Mouse (Mus musculus) forebrain, embryonic 13.5 days (tissue): ENCODE results near the gene Pitx3. TPM values are rescaled to one million over a fixed set of nuclear protein-coding genes. Genes with fewer than 3 reads are reported as not detected.
A peak's percentile ranks its signal among the peaks of the same experiment; 100 is the strongest.

ENCODE experiments used
- ATAC-seq: fragments of 200-750 bp; cut with Nextera tagmentation; 2 replicates; pipeline ENCODE4 v1.8.0; 2017
- H3K27ac ChIP-seq: fragments of 300-500 bp; sonication (generic); 2 replicates; pipeline ENCODE4 v1.5.1; 2015; ENCODE audit warnings: inconsistent platforms, mild to moderate bottlenecking, moderate library complexity
- H3K27me3 ChIP-seq: fragments of 300-500 bp; sonication (generic); 2 replicates; pipeline ENCODE4 v1.6.1; 2015; ENCODE audit warnings: mild to moderate bottlenecking, inconsistent platforms
- H3K36me3 ChIP-seq: fragments of 300-500 bp; sonication (generic); 2 replicates; pipeline ENCODE4 v1.6.1; 2015; ENCODE audit warnings: mild to moderate bottlenecking, inconsistent platforms; ENCODE audit not compliant: poor library complexity, severe bottlenecking
- H3K4me1 ChIP-seq: fragments of 300-500 bp; sonication (generic); 2 replicates; pipeline ENCODE4 v1.6.1; 2015; ENCODE audit warnings: inconsistent platforms
- H3K4me2 ChIP-seq: fragments of 300-500 bp; sonication (generic); 2 replicates; pipeline ENCODE4 v1.6.1; 2015; ENCODE audit warnings: inconsistent platforms, mild to moderate bottlenecking, moderate library complexity
- H3K4me3 ChIP-seq: fragments of 300-500 bp; sonication (generic); 2 replicates; pipeline ENCODE4 v1.5.1; 2015; ENCODE audit warnings: mild to moderate bottlenecking, inconsistent platforms
- H3K9ac ChIP-seq: fragments of 300-500 bp; sonication (generic); 2 replicates; pipeline ENCODE4 v1.6.1; 2015; ENCODE audit warnings: mild to moderate bottlenecking, inconsistent platforms
- H3K9me3 ChIP-seq: fragments of 300-500 bp; sonication (generic); replicated peaks from 2 replicates; pipeline ENCODE4 v1.6.1; 2016; ENCODE audit warnings: inconsistent platforms
- WGBS: fragments of 180-500 bp; shearing (Covaris S2); methylation state at CpG from one replicate; pipeline ENCODE4 v1.1.7; 2015; 5-methylcytosine and 5-hydroxymethylcytosine counted together
- polyA plus RNA-seq: library from polyadenylated mRNA; unstranded; fragments of >200 nt; fragmentation: Nextera tagmentation; extraction: Ambion mirVana; gene quantifications from 2 replicates; pipeline ENCODE4 v1.2.1, GENCODE M21; 2015

The Pitx3 gene
- polyA plus RNA-seq, 1 experiment from 2014 or later: not detected

GRCm38 (mm10) chr19:46152127-46152803, 4.1 kb upstream of the Pitx3 start, which contains the start of gene Gbf1:
Gene Gbf1 (plus strand): TSS chr19:46152509.
- ATAC-seq: peak; percentile 99
- peak within 1 kb of the TSS; percentile 83 for H3K4me2 ChIP-seq
- peak within 1 kb of the TSS; percentile 84 for H3K9ac ChIP-seq
- H3K36me3 ChIP-seq: no peaks in the 10 kb centered on the region
- no peaks in the 10 kb centered on the region for H3K9me3 ChIP-seq
- peak within 1 kb of the TSS; percentile 86 for H3K4me3 ChIP-seq
- H3K27ac ChIP-seq: peak within 1 kb of the TSS; percentile 17; the same call in 1 of the 2 replicates
- WGBS: under 1% methylated on average over 35 of the region's 37 CpGs
- H3K4me1 ChIP-seq: peaks cover 31% of the 10 kb centered on the region
- H3K27me3 ChIP-seq: peaks cover 39% of the 10 kb centered on the region

DNA sequence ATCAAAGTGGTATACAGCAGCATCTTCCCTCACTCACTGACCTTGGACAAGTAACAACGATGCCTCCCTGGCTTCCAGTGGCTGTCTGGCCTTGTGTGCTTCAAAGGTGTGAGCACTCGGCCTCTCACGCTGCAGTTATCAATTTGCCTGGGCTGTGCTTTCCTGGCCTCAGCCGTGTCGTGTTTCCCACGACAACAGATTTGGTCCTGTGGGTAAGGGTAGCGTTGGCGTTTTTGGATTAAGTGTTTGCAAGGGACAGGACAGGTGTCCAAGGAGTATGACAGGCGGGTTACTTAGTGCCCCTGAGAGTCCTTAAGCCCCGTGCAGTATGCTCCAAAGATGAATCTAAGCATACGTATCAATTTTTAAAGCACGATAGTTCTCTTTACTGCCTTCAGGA, 965 bp upstream of the Pitx3 start:
- no peak overlapping the region for H3K9ac ChIP-seq
- no peak overlapping the region for H3K27ac ChIP-seq
- peaks cover 29% of the 10 kb centered on the region for H3K4me1 ChIP-seq
- H3K4me3 ChIP-seq: peak overlapping the region; percentile 44
- no peaks in the 10 kb centered on the region for H3K36me3 ChIP-seq
- H3K4me2 ChIP-seq: peak overlapping the region; percentile 73; the same call in 1 of the 2 replicates
- H3K9me3 ChIP-seq: no peaks in the 10 kb centered on the region
- no peak for ATAC-seq
- peaks cover 69% of the 10 kb centered on the region for H3K27me3 ChIP-seq
- 27% methylated on average over 12 of the region's 12 CpGs for whole genome bisulfite sequencing

DNA sequence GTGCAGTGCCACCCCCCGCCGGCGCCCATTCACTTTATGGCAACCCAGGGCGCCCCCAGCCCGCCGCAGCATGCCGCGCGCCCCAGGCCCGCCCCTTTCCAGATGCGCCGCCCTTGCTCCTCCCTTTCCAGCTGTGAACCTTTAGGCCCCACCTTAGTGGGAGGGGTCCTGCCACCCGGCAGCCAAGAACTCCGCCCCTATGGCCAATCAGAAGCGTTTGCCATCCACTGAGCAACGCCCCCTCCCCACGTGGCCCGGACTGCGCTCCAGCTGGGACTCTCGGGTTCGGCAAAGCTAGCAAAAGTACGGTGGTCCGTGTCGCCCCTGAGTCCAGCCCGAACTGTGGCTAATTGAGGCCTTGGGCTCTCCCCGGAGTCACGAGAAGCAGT, 240 bp upstream of the Pitx3 start:
- no peaks in the 10 kb centered on the region for H3K9me3 ChIP-seq
- WGBS: under 1% methylated on average over 27 of the region's 27 CpGs
- H3K4me3 ChIP-seq: peak overlapping the region; percentile 44
- no peaks in the 10 kb centered on the region for H3K36me3 ChIP-seq
- 0 out of 2 replicates have a peak, but pooled peaks have one; percentile 9 for ATAC-seq
- H3K4me1 ChIP-seq: peaks cover 22% of the 10 kb centered on the region
- H3K4me2 ChIP-seq: peak overlapping the region; percentile 73
- H3K27ac ChIP-seq: no peak overlapping the region
- H3K27me3 ChIP-seq: peaks cover 76% of the 10 kb centered on the region
- H3K9ac ChIP-seq: peak overlapping the region; percentile 36; the same call in 1 of the 2 replicates

- H3K36me3 ChIP-seq: no peaks in the 10 kb centered on the region
- 11% methylated on average over 6 of the region's 6 CpGs for WGBS
- no peak overlapping the region for H3K9ac ChIP-seq
- H3K27ac ChIP-seq: no peak overlapping the region
- peaks cover 82% of the 10 kb centered on the region for H3K27me3 ChIP-seq
- H3K4me2 ChIP-seq: no peak overlapping the region
- H3K9me3 ChIP-seq: no peaks in the 10 kb centered on the region
- no peak overlapping the region for H3K4me3 ChIP-seq
- no peak for ATAC-seq
- peaks cover 22% of the 10 kb centered on the region for H3K4me1 ChIP-seq
These were observed 7.0 kb downstream of the Pitx3 start for GRCm38 (mm10) chr19:46141091-46141490.

DNA sequence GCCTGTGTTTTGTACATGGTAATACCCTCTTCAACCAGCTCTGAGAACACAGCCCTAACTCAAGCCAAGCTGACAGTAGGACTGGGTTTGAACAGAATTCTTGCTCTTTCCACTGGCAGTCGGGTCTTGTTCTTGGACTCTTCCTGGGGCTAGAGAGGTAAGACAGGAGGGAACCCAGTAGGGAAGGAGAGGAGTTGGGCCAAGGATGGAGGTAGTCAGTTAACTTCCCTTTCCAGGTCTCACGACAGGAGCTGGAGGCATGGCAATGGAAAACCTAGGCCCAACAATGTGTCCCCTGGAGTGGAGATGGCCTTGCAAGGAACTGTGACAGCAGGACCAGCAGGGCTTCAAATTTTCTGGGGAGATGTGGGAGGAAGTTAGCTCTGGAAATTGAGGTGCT, 7.8 kb downstream of the Pitx3 start:
- Histone ChIP-seq H3K4me2 (no peak overlapping the region), H3K9ac (no peak overlapping the region), H3K4me3 (no peak overlapping the region), H3K4me1 (peaks cover 30% of the 10 kb centered on the region), H3K27ac (no peak overlapping the region), H3K27me3 (peaks cover 83% of the 10 kb centered on the region), H3K9me3 (no peaks in the 10 kb centered on the region), H3K36me3 (no peaks in the 10 kb centered on the region)
- no peak for ATAC-seq
- 57% methylated on average over 2 of the region's 2 CpGs for WGBS

DNA sequence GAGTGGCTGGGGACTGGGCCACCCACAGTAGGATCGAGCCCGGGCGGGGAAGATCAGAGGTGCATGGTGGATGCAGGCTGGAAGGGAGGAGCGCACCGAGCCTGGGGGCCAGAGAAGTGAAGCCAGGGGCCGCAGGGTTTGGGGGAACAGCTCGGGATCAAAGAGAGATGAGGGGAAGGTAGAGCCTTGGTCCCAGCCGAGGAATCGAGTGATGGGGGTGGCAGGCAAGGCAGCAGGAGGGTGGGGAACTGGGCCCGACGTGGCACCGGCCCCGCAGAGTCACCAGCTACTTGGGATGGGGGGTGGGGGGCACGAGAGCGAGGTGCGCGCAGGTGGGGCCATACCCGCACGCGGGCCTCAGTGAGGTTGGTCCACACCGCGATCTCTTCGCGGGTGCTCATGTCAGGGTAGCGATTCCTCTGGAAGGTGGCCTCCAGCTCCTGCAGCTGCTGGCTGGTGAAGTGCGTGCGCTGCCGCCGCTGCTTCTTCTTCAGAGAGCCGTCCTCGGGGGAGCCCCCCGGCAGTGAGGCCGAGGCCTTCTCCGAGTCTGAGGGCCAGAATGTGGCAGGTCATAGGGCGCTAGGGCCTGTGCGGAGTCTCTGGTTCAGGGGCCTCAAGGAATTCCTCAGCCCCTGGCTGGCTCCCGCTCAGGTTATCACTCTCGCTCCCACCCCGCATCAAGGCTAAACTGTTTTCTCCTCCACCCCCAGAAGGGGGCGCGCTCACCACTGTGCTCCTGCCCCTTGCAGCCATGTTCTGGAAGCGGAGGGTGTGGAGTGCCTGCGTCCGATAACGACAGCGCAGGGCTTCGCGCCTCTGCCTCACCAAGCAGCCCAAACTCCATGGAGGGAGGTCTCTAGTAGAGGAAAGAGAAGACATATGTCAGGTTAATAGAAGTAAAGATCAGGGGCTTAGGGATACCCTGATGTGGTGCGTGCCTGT, 11.2 kb downstream of the Pitx3 start:
- H3K9ac ChIP-seq: peak overlapping the region; percentile 61
- 3% methylated on average over 48 of the region's 49 CpGs for WGBS
- H3K4me3 ChIP-seq: peak overlapping the region; percentile 54
- no peaks in the 10 kb centered on the region for H3K36me3 ChIP-seq
- H3K9me3 ChIP-seq: no peaks in the 10 kb centered on the region
- no peak for ATAC-seq
- H3K4me2 ChIP-seq: peak overlapping the region; percentile 94
- H3K27me3 ChIP-seq: peaks cover 84% of the 10 kb centered on the region
- H3K4me1 ChIP-seq: peaks cover 34% of the 10 kb centered on the region
- H3K27ac ChIP-seq: no peak overlapping the region

GRCm38 (mm10) chr19:46135789-46136638, 12.1 kb downstream of the Pitx3 start:
- Histone ChIP-seq H3K4me1 (peaks cover 32% of the 10 kb centered on the region), H3K9ac (peak overlapping the region; percentile 61), H3K27me3 (peaks cover 91% of the 10 kb centered on the region), H3K4me2 (peak overlapping the region; percentile 94), H3K36me3 (no peaks in the 10 kb centered on the region), H3K27ac (no peak overlapping the region), H3K4me3 (peak overlapping the region; percentile 54), H3K9me3 (no peaks in the 10 kb centered on the region)
- ATAC-seq: peak; percentile 56
- under 1% methylated on average over 74 of the region's 79 CpGs for WGBS

DNA sequence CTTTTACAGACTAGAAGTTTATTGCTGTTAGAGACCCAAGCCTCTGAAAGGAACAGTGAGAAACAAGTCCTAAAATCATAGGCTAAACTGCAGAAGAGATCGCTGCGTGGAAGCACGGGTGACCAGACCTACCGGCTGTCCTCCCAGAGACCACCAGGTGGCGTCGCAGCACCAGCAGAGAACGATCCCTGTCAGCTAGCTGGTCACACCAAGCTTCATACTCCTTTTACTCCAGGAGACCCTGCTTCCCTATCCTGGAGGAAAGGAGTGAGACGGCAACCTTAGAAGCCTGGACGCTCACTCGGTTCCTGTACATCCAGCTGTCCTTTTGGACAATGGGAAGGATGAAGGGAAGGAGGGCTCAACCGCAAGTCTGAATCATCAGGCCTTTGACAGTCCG, 12.8 kb downstream of the Pitx3 start:
- peaks cover 91% of the 10 kb centered on the region for H3K27me3 ChIP-seq
- H3K4me1 ChIP-seq: peaks cover 27% of the 10 kb centered on the region
- peak; percentile 83 for ATAC-seq
- peak overlapping the region; percentile 94 for H3K4me2 ChIP-seq
- no peaks in the 10 kb centered on the region for H3K9me3 ChIP-seq
- H3K27ac ChIP-seq: no peak overlapping the region
- peak overlapping the region; percentile 54 for H3K4me3 ChIP-seq
- 1% methylated on average over 12 of the region's 12 CpGs for WGBS
- no peaks in the 10 kb centered on the region for H3K36me3 ChIP-seq
- peak overlapping the region; percentile 61; the same call in 1 of the 2 replicates for H3K9ac ChIP-seq

GRCm38 (mm10) chr19:46132577-46132976, 15.5 kb downstream of the Pitx3 start:
- ATAC-seq: no peak
- no peak overlapping the region for H3K27ac ChIP-seq
- peaks cover 80% of the 10 kb centered on the region for H3K27me3 ChIP-seq
- H3K36me3 ChIP-seq: no peaks in the 10 kb centered on the region
- no peak overlapping the region for H3K9ac ChIP-seq
- 25% methylated on average over 6 of the region's 6 CpGs for WGBS
- peaks cover 27% of the 10 kb centered on the region for H3K4me1 ChIP-seq
- H3K9me3 ChIP-seq: no peaks in the 10 kb centered on the region
- H3K4me2 ChIP-seq: no peak overlapping the region
- no peak overlapping the region for H3K4me3 ChIP-seq

DNA sequence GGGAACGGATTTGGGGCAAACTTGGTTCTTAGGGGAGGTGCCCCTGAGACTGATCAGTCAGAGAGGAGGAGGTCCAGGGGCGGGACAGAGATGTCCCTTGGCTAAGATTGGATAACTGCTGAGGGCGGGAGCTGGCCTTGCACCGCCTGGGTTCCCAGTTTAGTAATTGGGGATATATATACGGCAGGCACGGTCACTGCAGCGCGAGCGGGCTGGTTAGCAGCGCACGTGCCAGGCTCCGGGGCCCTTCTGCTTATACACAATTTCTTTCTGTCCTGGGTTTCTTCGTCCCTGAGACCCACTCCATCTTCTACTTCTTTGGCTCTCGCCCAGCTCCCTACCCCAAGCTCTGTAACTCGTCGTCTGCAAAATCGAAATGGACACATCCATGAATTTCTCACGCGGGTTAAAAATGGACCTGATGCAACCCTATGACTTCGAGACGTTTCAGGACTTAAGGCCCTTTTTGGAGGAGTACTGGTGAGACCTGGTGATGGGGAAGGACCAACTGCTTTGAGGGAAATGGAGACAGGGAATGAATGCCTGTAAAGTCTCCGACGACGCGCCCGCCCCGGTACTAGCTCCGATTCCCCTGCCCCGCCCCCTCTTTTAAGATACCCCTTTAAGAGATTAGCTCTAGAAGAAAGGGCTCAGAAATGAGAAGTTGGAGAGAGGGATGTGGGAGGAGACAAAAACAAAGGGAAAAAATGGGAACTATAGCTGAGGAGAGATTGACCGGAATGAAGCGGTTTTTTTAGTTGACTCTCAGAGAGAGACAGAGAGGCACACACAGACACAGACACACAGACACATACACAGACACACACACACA, 16.2 kb downstream of the Pitx3 start, which contains the start of gene Elovl3:
Gene Elovl3, plus strand, starts transcription at position 204 of the 832 bp plus-strand sequence.
- ATAC-seq: 0 out of 2 replicates have a peak, but pooled peaks have one; percentile 24
- Histone ChIP-seq H3K27me3 (peaks cover 76% of the 10 kb centered on the region), H3K27ac (no peak within 1 kb of the TSS), H3K9ac (no peak within 1 kb of the TSS), H3K4me1 (peaks cover 23% of the 10 kb centered on the region), H3K4me3 (peak within 1 kb of the TSS; percentile 20), H3K4me2 (peak within 1 kb of the TSS; percentile 51), H3K36me3 (no peaks in the 10 kb centered on the region), H3K9me3 (no peaks in the 10 kb centered on the region)
- WGBS: under 1% methylated on average over 31 of the region's 31 CpGs

GRCm38 (mm10) chr19:46131283-46131682, 16.8 kb downstream of the Pitx3 start:
- 8% methylated on average over 6 of the region's 8 CpGs for WGBS

More at GRCm38 (mm10) chr19:46131283-46131682, 16.8 kb downstream of the Pitx3 start:
- Histone ChIP-seq H3K9ac (no peak overlapping the region), H3K4me2 (peak overlapping the region; percentile 51), H3K9me3 (no peaks in the 10 kb centered on the region), H3K27ac (no peak overlapping the region), H3K27me3 (peaks cover 73% of the 10 kb centered on the region), H3K4me3 (peak overlapping the region; percentile 20; the same call in 1 of the 2 replicates), H3K36me3 (no peaks in the 10 kb centered on the region), H3K4me1 (peaks cover 17% of the 10 kb centered on the region)
- no peak for ATAC-seq
